Mouse (Mus musculus) liver, embryonic 15.5 days (tissue): ENCODE measurements around the gene Tmem176b. TPM values are rescaled to one million over a fixed set of nuclear protein-coding genes. Genes with fewer than 3 reads are reported as not detected.

Source experiments
- ATAC-seq: fragments of 200-750 bp; cut with Nextera tagmentation; 2 replicates; pipeline ENCODE4 v1.8.0; 2017; ENCODE audit warnings: moderate number of reproducible peaks, mild to moderate bottlenecking, moderate library complexity; ENCODE audit not compliant: insufficient read depth
- H3K27ac ChIP-seq: fragments of 300-500 bp; sonication (generic); replicated peaks from 2 replicates; pipeline ENCODE4 v1.5.1; 2015; ENCODE audit warnings: mild to moderate bottlenecking, inconsistent platforms
- H3K27me3 ChIP-seq: fragments of 300-500 bp; sonication (generic); 2 replicates; pipeline ENCODE4 v1.6.1; 2015; ENCODE audit warnings: mild to moderate bottlenecking, inconsistent platforms
- H3K36me3 ChIP-seq: fragments of 300-500 bp; sonication (generic); replicated peaks from 2 replicates; pipeline ENCODE4 v1.6.1; 2015; ENCODE audit warnings: moderate library complexity, mild to moderate bottlenecking, inconsistent platforms
- H3K4me1 ChIP-seq: fragments of 300-500 bp; sonication (generic); replicated peaks from 2 replicates; pipeline ENCODE4 v1.6.1; 2015; ENCODE audit warnings: inconsistent platforms
- H3K4me2 ChIP-seq: fragments of 300-500 bp; sonication (generic); 2 replicates; pipeline ENCODE4 v1.6.1; 2015; ENCODE audit warnings: moderate library complexity, mild to moderate bottlenecking, inconsistent platforms
- H3K4me3 ChIP-seq: fragments of 300-500 bp; sonication (generic); replicated peaks from 2 replicates; pipeline ENCODE4 v1.5.1; 2015; ENCODE audit warnings: mild to moderate bottlenecking, inconsistent platforms
- H3K9ac ChIP-seq: fragments of 300-500 bp; sonication (generic); 2 replicates; pipeline ENCODE4 v1.6.1; 2015; ENCODE audit warnings: moderate library complexity, mild to moderate bottlenecking, inconsistent platforms
- H3K9me3 ChIP-seq: fragments of 300-500 bp; sonication (generic); replicated peaks from 2 replicates; pipeline ENCODE4 v1.6.1; 2016; ENCODE audit warnings: inconsistent platforms
- WGBS: fragments of 180-500 bp; shearing (Covaris S2); methylation state at CpG from one replicate; pipeline ENCODE4 v1.1.7; 2015; ENCODE audit warnings: mixed read lengths; ENCODE audit not compliant: insufficient replicate concordance; 5-methylcytosine and 5-hydroxymethylcytosine counted together
- polyA plus RNA-seq: library from polyadenylated mRNA; unstranded; fragments of >200 nt; fragmentation: Nextera tagmentation; extraction: Ambion mirVana; gene quantifications from 2 replicates; pipeline ENCODE4 v1.2.1, GENCODE M21; 2015

Gene Tmem176b
- polyA plus RNA-seq, 1 experiment from 2014 or later = 182 TPM

GRCm38 (mm10) chr6:48840371-48840969 lies 826 bp downstream of the Tmem176b start, which contains the start of gene Tmem176a:
Gene Tmem176a (plus strand): TSS chr6:48840919.
- Histone ChIP-seq H3K36me3 (no peaks in the 10 kb centered on the region; the same call in 1 of the 2 replicates), H3K9me3 (no peaks in the 10 kb centered on the region), H3K27me3 (no peaks in the 10 kb centered on the region), H3K4me3 (peak within 1 kb of the TSS; percentile 44), H3K27ac (peak within 1 kb of the TSS; percentile 68), H3K4me1 (peaks cover 10% of the 10 kb centered on the region; the same call in 1 of the 2 replicates), H3K4me2 (peak within 1 kb of the TSS; percentile 55), H3K9ac (peak within 1 kb of the TSS; percentile 6; the same call in 1 of the 2 replicates)
- ATAC-seq = peak; percentile 54
- WGBS = 15% methylated on average over 7 of the region's 7 CpGs

GRCm38 (mm10) chr6:48838321-48839080 lies 2.8 kb downstream of the Tmem176b start:
- WGBS = 57% methylated on average over 6 of the region's 6 CpGs
- Histone ChIP-seq H3K27ac (no peak overlapping the region), H3K4me1 (peaks cover 10% of the 10 kb centered on the region; the same call in 1 of the 2 replicates), H3K4me2 (peak overlapping the region; percentile 55), H3K27me3 (no peaks in the 10 kb centered on the region), H3K9me3 (no peaks in the 10 kb centered on the region), H3K36me3 (peaks cover 18% of the 10 kb centered on the region), H3K4me3 (no peak overlapping the region), H3K9ac (no peak overlapping the region)
- no peak for ATAC-seq

GRCm38 (mm10) chr6:48837516-48837915 lies 3.8 kb downstream of the Tmem176b start:
- Histone ChIP-seq H3K4me1 (peaks cover 10% of the 10 kb centered on the region; the same call in 1 of the 2 replicates), H3K27me3 (no peaks in the 10 kb centered on the region), H3K9ac (no peak overlapping the region), H3K4me3 (no peak overlapping the region), H3K36me3 (peaks cover 26% of the 10 kb centered on the region), H3K4me2 (no peak overlapping the region), H3K27ac (no peak overlapping the region), H3K9me3 (no peaks in the 10 kb centered on the region)
- 65% methylated on average over 7 of the region's 7 CpGs for WGBS
- no peak for ATAC-seq

DNA sequence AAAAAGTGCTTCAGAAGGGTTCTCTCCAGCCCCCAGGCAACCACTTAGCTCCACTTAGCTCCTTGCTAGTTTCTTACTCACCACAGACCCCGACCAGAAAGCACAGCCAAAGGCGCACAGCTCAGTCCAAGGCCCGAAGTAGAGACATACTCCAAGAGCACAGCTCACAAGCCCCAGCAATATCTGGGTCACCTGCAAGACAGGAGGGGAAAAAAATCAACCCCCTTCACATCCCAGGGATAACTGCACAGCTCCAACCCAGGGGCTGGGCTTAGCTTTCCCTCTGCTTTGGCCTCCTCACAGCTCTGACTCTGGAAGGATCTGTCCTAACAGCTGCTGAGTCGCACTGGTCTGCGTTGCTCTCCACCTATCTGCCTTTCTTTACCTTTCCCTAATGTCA lies 5.2 kb downstream of the Tmem176b start:
- H3K4me1 ChIP-seq = peaks cover 11% of the 10 kb centered on the region; the same call in 1 of the 2 replicates
- H3K9ac ChIP-seq = no peak overlapping the region
- no peak for ATAC-seq
- H3K27ac ChIP-seq = no peak overlapping the region
- no peaks in the 10 kb centered on the region for H3K27me3 ChIP-seq
- no peak overlapping the region for H3K4me2 ChIP-seq
- H3K9me3 ChIP-seq = no peaks in the 10 kb centered on the region
- no peak overlapping the region for H3K4me3 ChIP-seq
- H3K36me3 ChIP-seq = peaks cover 26% of the 10 kb centered on the region
- WGBS = 77% methylated on average over 5 of the region's 5 CpGs

GRCm38 (mm10) chr6:48835241-48835640 lies 6.1 kb downstream of the Tmem176b start:
- H3K9ac ChIP-seq = no peak overlapping the region
- ATAC-seq = no peak
- no peaks in the 10 kb centered on the region for H3K9me3 ChIP-seq
- 55% methylated on average over 5 of the region's 5 CpGs for WGBS
- peaks cover 16% of the 10 kb centered on the region for H3K4me1 ChIP-seq
- no peak overlapping the region for H3K4me3 ChIP-seq
- H3K27ac ChIP-seq = no peak overlapping the region
- H3K4me2 ChIP-seq = no peak overlapping the region
- H3K36me3 ChIP-seq = peaks cover 26% of the 10 kb centered on the region
- no peaks in the 10 kb centered on the region for H3K27me3 ChIP-seq

DNA sequence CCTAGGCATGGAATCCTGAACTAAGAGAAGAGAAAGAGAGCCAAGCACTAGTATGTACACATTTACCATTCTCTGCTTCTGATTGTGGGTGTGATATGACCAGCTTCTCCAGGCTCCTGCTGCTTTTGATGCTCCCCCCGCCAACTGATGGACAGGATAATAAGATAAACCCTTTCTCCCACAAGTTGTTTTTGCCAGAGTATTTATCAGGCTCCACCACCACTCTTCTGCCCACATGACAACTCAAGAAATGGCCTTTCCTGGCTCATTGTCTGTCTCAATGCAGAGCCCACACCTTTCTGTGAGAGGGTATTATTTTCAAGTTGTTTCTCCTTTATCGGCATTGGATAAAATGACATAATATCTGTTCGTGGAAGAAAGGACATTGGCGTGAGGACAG lies 7.8 kb downstream of the Tmem176b start:
- WGBS = 57% methylated on average over 4 of the region's 4 CpGs
- Histone ChIP-seq H3K27ac (no peak overlapping the region), H3K9me3 (no peaks in the 10 kb centered on the region), H3K4me3 (no peak overlapping the region), H3K4me2 (no peak overlapping the region), H3K4me1 (peaks cover 21% of the 10 kb centered on the region), H3K36me3 (peaks cover 26% of the 10 kb centered on the region), H3K9ac (no peak overlapping the region), H3K27me3 (no peaks in the 10 kb centered on the region)
- ATAC-seq = no peak

DNA sequence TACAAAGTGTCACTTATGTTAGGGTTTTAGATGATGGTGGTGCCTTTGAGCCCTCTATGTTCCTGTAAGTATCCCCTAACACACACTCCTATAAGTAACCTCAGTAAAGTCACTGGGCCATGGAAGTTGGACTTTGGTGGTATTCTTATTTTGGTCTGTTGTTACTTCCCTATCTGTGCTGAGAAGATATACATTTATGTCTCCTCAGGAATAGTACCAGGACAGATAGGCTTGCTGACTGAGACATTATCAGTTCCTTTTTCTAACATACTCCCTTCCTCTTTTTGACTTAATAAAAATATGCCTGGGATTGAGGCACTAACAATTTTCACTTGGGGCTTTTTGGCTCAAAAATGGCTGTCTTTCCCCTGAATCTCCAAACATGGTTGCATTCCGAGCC lies 8.9 kb downstream of the Tmem176b start:
- Histone ChIP-seq H3K4me1 (peaks cover 23% of the 10 kb centered on the region), H3K4me3 (no peak overlapping the region), H3K9ac (no peak overlapping the region), H3K36me3 (peaks cover 26% of the 10 kb centered on the region), H3K27ac (no peak overlapping the region), H3K9me3 (no peaks in the 10 kb centered on the region), H3K27me3 (no peaks in the 10 kb centered on the region), H3K4me2 (no peak overlapping the region)
- WGBS = 46% methylated on average over 1 of the region's 1 CpGs
- no peak for ATAC-seq

DNA sequence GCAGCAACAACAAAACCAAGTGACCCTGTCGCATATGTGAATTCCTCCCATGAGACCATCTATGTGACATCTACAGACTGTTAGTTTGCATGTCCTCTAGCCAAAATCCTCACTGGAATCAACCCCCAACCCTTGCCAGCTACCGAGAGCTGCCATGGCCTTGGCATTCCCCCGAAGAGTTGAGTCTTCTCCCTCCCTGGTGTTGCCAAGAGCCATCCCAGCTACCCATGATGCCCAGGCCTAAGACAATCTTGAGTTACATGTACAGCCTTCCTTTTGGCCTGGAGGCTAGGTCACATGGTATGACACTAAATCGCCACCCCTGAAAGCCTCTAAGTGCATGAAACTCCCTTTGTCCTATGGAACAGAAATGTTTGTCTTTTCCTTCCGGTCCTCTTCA lies 10.2 kb downstream of the Tmem176b start:
- H3K27ac ChIP-seq = no peak overlapping the region
- no peak for ATAC-seq
- WGBS = 72% methylated on average over 5 of the region's 5 CpGs

GRCm38 (mm10) chr6:48830241-48830640 lies 11.1 kb downstream of the Tmem176b start:
- peaks cover 25% of the 10 kb centered on the region for H3K36me3 ChIP-seq
- ATAC-seq = no peak
- peak overlapping the region; percentile 60; the same call in 1 of the 2 replicates for H3K27ac ChIP-seq
- no peaks in the 10 kb centered on the region for H3K27me3 ChIP-seq
- no peak overlapping the region for H3K4me2 ChIP-seq
- WGBS = 22% methylated on average over 1 of the region's 1 CpGs
- no peaks in the 10 kb centered on the region for H3K9me3 ChIP-seq
- H3K9ac ChIP-seq = no peak overlapping the region
- H3K4me1 ChIP-seq = peaks cover 23% of the 10 kb centered on the region
- H3K4me3 ChIP-seq = no peak overlapping the region

More for the DNA sequence above, 10.2 kb downstream of the Tmem176b start:
- no peak overlapping the region for H3K4me3 ChIP-seq
- no peaks in the 10 kb centered on the region for H3K9me3 ChIP-seq
- H3K9ac ChIP-seq = no peak overlapping the region
- H3K36me3 ChIP-seq = peaks cover 26% of the 10 kb centered on the region
- H3K4me2 ChIP-seq = no peak overlapping the region
- peaks cover 23% of the 10 kb centered on the region for H3K4me1 ChIP-seq
- H3K27me3 ChIP-seq = no peaks in the 10 kb centered on the region

DNA sequence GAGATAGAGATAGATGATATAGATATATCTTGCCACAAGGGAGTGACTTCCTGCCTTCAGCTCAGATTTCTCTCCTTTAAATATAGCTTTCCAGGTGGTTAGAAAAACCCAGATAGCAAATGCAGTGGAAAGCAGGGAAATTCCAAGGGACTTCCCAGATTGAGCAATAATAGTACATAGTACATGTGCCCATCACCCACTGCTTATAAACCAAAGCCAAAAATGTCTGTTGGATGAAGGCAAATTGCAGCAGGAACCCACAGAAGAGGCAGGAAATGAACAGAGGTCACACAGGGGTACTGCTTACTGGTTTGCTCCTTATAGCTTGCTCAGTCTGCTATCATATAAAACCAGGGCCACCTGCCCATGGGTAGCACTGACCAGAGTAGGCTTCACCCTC lies 11.6 kb downstream of the Tmem176b start:
- Histone ChIP-seq H3K9me3 (no peaks in the 10 kb centered on the region), H3K9ac (no peak overlapping the region), H3K4me1 (peaks cover 23% of the 10 kb centered on the region), H3K36me3 (peaks cover 19% of the 10 kb centered on the region), H3K4me2 (no peak overlapping the region), H3K4me3 (no peak overlapping the region), H3K27me3 (no peaks in the 10 kb centered on the region), H3K27ac (peak overlapping the region; percentile 60; the same call in 1 of the 2 replicates)
- ATAC-seq = 0 out of 2 replicates have a peak, but pooled peaks have one; percentile 10

- WGBS = 64% methylated on average over 1 of the region's 1 CpGs
- H3K9ac ChIP-seq = no peak overlapping the region
- H3K4me1 ChIP-seq = peaks cover 23% of the 10 kb centered on the region
- no peaks in the 10 kb centered on the region for H3K9me3 ChIP-seq
- H3K27ac ChIP-seq = no peak overlapping the region
- H3K4me3 ChIP-seq = no peak overlapping the region
- H3K27me3 ChIP-seq = no peaks in the 10 kb centered on the region
- peaks cover 13% of the 10 kb centered on the region for H3K36me3 ChIP-seq
- ATAC-seq = no peak
- no peak overlapping the region for H3K4me2 ChIP-seq
Observed at GRCm38 (mm10) chr6:48828976-48829375, 12.3 kb downstream of the Tmem176b start.
